ENCODE assay signal across 11 mouse cellular contexts in genomic region chr12:40842251-40842988, GRCm38 (mm10).
A peak's percentile ranks its signal among the peaks of the same experiment; 100 is the strongest.
DNase-seq lines count a peak whose midpoint lies in the region; ATAC-seq and TF ChIP-seq lines count a peak whose summit lies in the region.
"Had no signal": no experiment of that assay in that cellular context is flagged by ENCODE, and none has a peak within 500 bp of the region (broad histone marks: within the 10 kb centered on the region; RNA-seq: fewer than 3 reads in every experiment).

No protein-coding gene starts in this region.

- H3K9ac ChIP-seq in forebrain, embryonic 14.5 days (ENCODE audit: low read length): no peak overlapping the region
- H3K9ac ChIP-seq in limb, embryonic 14.5 days (ENCODE audit: low read depth, low read length, severe bottlenecking): no peak overlapping the region

- H3K27me3 ChIP-seq in forebrain, embryonic 14.5 days (replicated peaks; ENCODE audit: control insufficient read depth, insufficient read depth, low read length): no peaks in the 10 kb centered on the region
- H3K27me3 ChIP-seq in forebrain, embryonic 10.5 days (ENCODE audit: poor library complexity, severe bottlenecking): peaks cover 47% of the 10 kb centered on the region
- H3K27me3 ChIP-seq in limb, embryonic 14.5 days (ENCODE audit: control insufficient read depth, insufficient read depth, low read length): no peaks in the 10 kb centered on the region
- no peaks in the 10 kb centered on the region for H3K27me3 ChIP-seq in limb, embryonic 10.5 days (ENCODE audit: low read depth, poor library complexity, severe bottlenecking)

- H3K4me1 ChIP-seq in forebrain, embryonic 14.5 days (ENCODE audit: control insufficient read depth, insufficient read depth, low read length): peaks cover 5% of the 10 kb centered on the region; the same call in 1 of the 2 replicates
- H3K4me1 ChIP-seq in forebrain, embryonic 10.5 days: peaks cover 11% of the 10 kb centered on the region
- H3K4me1 ChIP-seq in limb, embryonic 14.5 days (ENCODE audit: control insufficient read depth, insufficient read depth, low read length): peaks cover 4% of the 10 kb centered on the region; the same call in 1 of the 2 replicates
- H3K4me1 ChIP-seq in limb, embryonic 10.5 days: no peaks in the 10 kb centered on the region

- H3K36me3 ChIP-seq in forebrain, embryonic 14.5 days (ENCODE audit: control insufficient read depth, insufficient read depth, low read length): no peaks in the 10 kb centered on the region
- H3K36me3 ChIP-seq in forebrain, embryonic 10.5 days (replicated peaks): no peaks in the 10 kb centered on the region
- no peaks in the 10 kb centered on the region for H3K36me3 ChIP-seq in limb, embryonic 14.5 days (ENCODE audit: control insufficient read depth, insufficient read depth, low read length)
- no peaks in the 10 kb centered on the region for H3K36me3 ChIP-seq in limb, embryonic 10.5 days

- no peak for TF ChIP-seq POLR2A in limb, embryonic 14.5 days (IDR thresholded peaks at IDR 0.05; ENCODE audit: borderline replicate concordance, extremely low read depth, insufficient read depth, insufficient read length)

- ATAC-seq in forebrain, embryonic 14.5 days: peak; percentile 33; the same call in 1 of the 2 replicates
- ATAC-seq in limb, embryonic 14.5 days (ENCODE audit: low FRiP score, low read depth): no peak

- 68% methylated on average over 10 of the region's 10 CpGs for WGBS in forebrain, embryonic 14.5 days
- WGBS in forebrain, embryonic 10.5 days: 88% methylated on average over 10 of the region's 10 CpGs
- WGBS in limb, embryonic 14.5 days: 81% methylated on average over 10 of the region's 10 CpGs
- WGBS in limb, embryonic 10.5 days: 92% methylated on average over 10 of the region's 10 CpGs

- H3K27ac ChIP-seq in forebrain, embryonic 14.5 days (ENCODE audit: low read depth, low read length): no peak overlapping the region
- no peak overlapping the region for H3K27ac ChIP-seq in forebrain, embryonic 10.5 days
- H3K27ac ChIP-seq in limb, embryonic 14.5 days (replicated peaks; ENCODE audit: low read depth, low read length): no peak overlapping the region
- no peak overlapping the region for H3K27ac ChIP-seq in limb, embryonic 10.5 days

- no peak overlapping the region for H3K4me3 ChIP-seq in forebrain, embryonic 14.5 days (ENCODE audit: low read depth, low read length)
- no peak overlapping the region for H3K4me3 ChIP-seq in forebrain, embryonic 10.5 days
- no peak overlapping the region for H3K4me3 ChIP-seq in limb, embryonic 14.5 days (replicated peaks; ENCODE audit: low read length)
- H3K4me3 ChIP-seq in limb, embryonic 10.5 days: no peak overlapping the region

- no peaks in the 10 kb centered on the region for H3K9me3 ChIP-seq in forebrain, embryonic 14.5 days (replicated peaks; ENCODE audit: control insufficient read depth, low read length)
- H3K9me3 ChIP-seq in forebrain, embryonic 10.5 days: no peaks in the 10 kb centered on the region
- H3K9me3 ChIP-seq in limb, embryonic 14.5 days (ENCODE audit: control insufficient read depth, low read length): no peaks in the 10 kb centered on the region
- no peaks in the 10 kb centered on the region for H3K9me3 ChIP-seq in limb, embryonic 10.5 days (replicated peaks)

- DNase-seq in forebrain, embryonic 14.5 days (ENCODE audit: low spot score): peak; percentile 70
- no peak for DNase-seq in forebrain, embryonic 10.5 days (ENCODE audit: extremely low spot score, low spot score)
- DNase-seq in limb, embryonic 14.5 days (ENCODE audit: low spot score): peak; percentile 27
- no peak for DNase-seq in limb, embryonic 10.5 days (ENCODE audit: low spot score)
- DNase-seq in embryo, embryonic 10.5 days (ENCODE audit: low spot score): peak; percentile 20
- DNase-seq in retina, postnatal 1 day: peak; percentile 50
- DNase-seq in thymus, postnatal 4 days: no peak
- DNase-seq in natural killer cell, adult 2 months (ENCODE audit: low spot score in 2 of 2): no peak
- DNase-seq: cerebellum, adult 11-12 months; gastrocnemius, postnatal 36 days; right cerebral cortex, postnatal 25 days had no signal

- H3K4me2 ChIP-seq in forebrain, embryonic 14.5 days (ENCODE audit: low read length): no peak overlapping the region
- no peak overlapping the region for H3K4me2 ChIP-seq in limb, embryonic 14.5 days (replicated peaks; ENCODE audit: low read depth, low read length, severe bottlenecking)

Comparison
In these comparisons a context has a peak if more than half of its experiments do, and no peak if none do; other contexts are left out.
1. DNase-seq: peak in forebrain, embryonic 14.5 days (single experiment), limb, embryonic 14.5 days (single experiment), embryo, embryonic 10.5 days (single experiment) and retina, postnatal 1 day (single experiment); none in forebrain, embryonic 10.5 days (single experiment), limb, embryonic 10.5 days (single experiment), thymus, postnatal 4 days (single experiment) and natural killer cell, adult 2 months (0 of 2).